Mouse (Mus musculus): ENCODE data around the gene Pdk4. TPM values are rescaled to one million over a fixed set of nuclear protein-coding genes. Genes with fewer than 3 reads are reported as not detected.

Pdk4 gene
- polyA plus RNA-seq, 1 experiment from 2014 or later, result 1.5 TPM

- Histone ChIP-seq H3K9me3 (ENCODE audit: control insufficient read depth, low read length) (no peaks in the 10 kb centered on the region), H3K36me3 (ENCODE audit: control insufficient read depth, insufficient read depth, low read length) (no peaks in the 10 kb centered on the region), H3K4me2 (ENCODE audit: low read length) (no peak overlapping the region), H3K27me3 (replicated peaks; ENCODE audit: control insufficient read depth, insufficient read depth, low read length) (no peaks in the 10 kb centered on the region), H3K27ac (ENCODE audit: low read depth) (no peak overlapping the region), H3K4me1 (replicated peaks; ENCODE audit: control insufficient read depth, insufficient read depth, low read length) (peaks cover 13% of the 10 kb centered on the region; the same call in 1 of the 2 replicates), H3K4me3 (ENCODE audit: low read depth, low read length) (no peak overlapping the region), H3K9ac (ENCODE audit: low read length) (no peak overlapping the region)
- ATAC-seq (replicated peaks; ENCODE audit: low FRiP score, low TSS enrichment, low read depth), result no peak
- DNase-seq (ENCODE audit: low spot score), result no peak
- WGBS, result 78% methylated on average over 6 of the region's 6 CpGs
These were observed 54.9 kb downstream of the Pdk4 start for GRCm38 (mm10) chr6:5441221-5441620.

- WGBS, result 43% methylated on average over 4 of the region's 4 CpGs
- ATAC-seq (replicated peaks; ENCODE audit: low FRiP score, low TSS enrichment, low read depth) (no peak), DNase-seq (ENCODE audit: low spot score) (no peak)
- no peak overlapping the region for H3K27ac ChIP-seq (ENCODE audit: low read depth)
- no peak overlapping the region for H3K4me2 ChIP-seq (ENCODE audit: low read length)
- H3K9me3 ChIP-seq (ENCODE audit: control insufficient read depth, low read length), result no peaks in the 10 kb centered on the region
- H3K9ac ChIP-seq (ENCODE audit: low read length), result no peak overlapping the region
- no peak overlapping the region for H3K4me3 ChIP-seq (ENCODE audit: low read depth, low read length)
- H3K4me1 ChIP-seq (replicated peaks; ENCODE audit: control insufficient read depth, insufficient read depth, low read length), result 0 out of 2 replicates have a peak, but pooled peaks cover 2% of the 10 kb centered on the region
- no peaks in the 10 kb centered on the region for H3K36me3 ChIP-seq (ENCODE audit: control insufficient read depth, insufficient read depth, low read length)
- no peaks in the 10 kb centered on the region for H3K27me3 ChIP-seq (replicated peaks; ENCODE audit: control insufficient read depth, insufficient read depth, low read length)
These were observed 58.4 kb downstream of the Pdk4 start for GRCm38 (mm10) chr6:5437757-5438156.

GRCm38 (mm10) chr6:5433887-5434286 lies 62.2 kb downstream of the Pdk4 start:
- ATAC-seq (replicated peaks; ENCODE audit: low FRiP score, low TSS enrichment, low read depth) (no peak), DNase-seq (ENCODE audit: low spot score) (no peak)
- no peak overlapping the region for H3K4me2 ChIP-seq (ENCODE audit: low read length)
- H3K27ac ChIP-seq (ENCODE audit: low read depth), result no peak overlapping the region
- H3K27me3 ChIP-seq (replicated peaks; ENCODE audit: control insufficient read depth, insufficient read depth, low read length), result no peaks in the 10 kb centered on the region
- H3K4me1 ChIP-seq (replicated peaks; ENCODE audit: control insufficient read depth, insufficient read depth, low read length), result no peaks in the 10 kb centered on the region
- H3K36me3 ChIP-seq (ENCODE audit: control insufficient read depth, insufficient read depth, low read length), result no peaks in the 10 kb centered on the region
- no peak overlapping the region for H3K9ac ChIP-seq (ENCODE audit: low read length)
- H3K4me3 ChIP-seq (ENCODE audit: low read depth, low read length), result no peak overlapping the region
- 90% methylated on average over 2 of the region's 2 CpGs for WGBS
- no peaks in the 10 kb centered on the region for H3K9me3 ChIP-seq (ENCODE audit: control insufficient read depth, low read length)

Other genes starting within 250 kb of the Pdk4 start
- 12.2 and 13.3 TPM in 2 replicates for gene Pon3, start 240.0 kb downstream of the Pdk4 start, polyA plus RNA-seq (2014; fragmentation: Nextera tagmentation; extraction: Ambion mirVana)
- 35.3 and 35.9 TPM in 2 replicates for gene Pon2, start 197.9 kb downstream of the Pdk4 start, polyA plus RNA-seq (2014; fragmentation: Nextera tagmentation; extraction: Ambion mirVana)
- gene Asb4, start 112.9 kb downstream of the Pdk4 start, polyA plus RNA-seq (2014; fragmentation: Nextera tagmentation; extraction: Ambion mirVana), result 28.5 and 32.0 TPM in 2 replicates
- 0.61 and 0.65 TPM in 2 replicates for gene Dync1i1, start 229.3 kb upstream of the Pdk4 start, polyA plus RNA-seq (2014; fragmentation: Nextera tagmentation; extraction: Ambion mirVana)